Mouse (Mus musculus): ENCODE data around the gene Prcd.

GRCm38 (mm10) chr11:116604097-116604496 is 49.2 kb upstream of the Prcd start:
- TF ChIP-seq CTCF (IDR thresholded peaks at IDR 0.05; ENCODE audit: low read depth, low read length) = no peak
- TF ChIP-seq POLR2A (IDR thresholded peaks at IDR 0.05; ENCODE audit: borderline replicate concordance, low read depth, low read length) = no peak

Data from bone marrow macrophage, adult 2 months (primary cell).